Mouse (Mus musculus) bone marrow, adult 2 months (tissue): ENCODE results near the gene Efnb2.

Source experiments
- CTCF ChIP-seq: fragments of 200-500 bp; IDR thresholded peaks from 2 replicates; pipeline ENCODE4 v1.5.1; 2011; ENCODE audit warnings: low read length, control low read depth; ENCODE audit not compliant: control insufficient read depth, insufficient read depth
- POLR2A ChIP-seq: fragments of 200-500 bp; IDR thresholded peaks from 2 replicates; pipeline ENCODE4 v1.6.1; 2011; ENCODE audit warnings: low read depth, mild to moderate bottlenecking, control low read depth, low read length, borderline replicate concordance; ENCODE audit not compliant: control insufficient read depth

GRCm38 (mm10) chr8:8653343-8653742 lies 7.7 kb downstream of the Efnb2 start:
- no peak for TF ChIP-seq CTCF
- TF ChIP-seq POLR2A = no peak
